Mouse (Mus musculus): Measurements from ENCODE around the gene Orai3. TPM values are rescaled to one million over a fixed set of nuclear protein-coding genes. Genes with fewer than 3 reads are reported as not detected.

Gene Orai3
- total RNA-seq, 2 experiments from 2014 or later, result 5.4 to 6.7 TPM

DNA sequence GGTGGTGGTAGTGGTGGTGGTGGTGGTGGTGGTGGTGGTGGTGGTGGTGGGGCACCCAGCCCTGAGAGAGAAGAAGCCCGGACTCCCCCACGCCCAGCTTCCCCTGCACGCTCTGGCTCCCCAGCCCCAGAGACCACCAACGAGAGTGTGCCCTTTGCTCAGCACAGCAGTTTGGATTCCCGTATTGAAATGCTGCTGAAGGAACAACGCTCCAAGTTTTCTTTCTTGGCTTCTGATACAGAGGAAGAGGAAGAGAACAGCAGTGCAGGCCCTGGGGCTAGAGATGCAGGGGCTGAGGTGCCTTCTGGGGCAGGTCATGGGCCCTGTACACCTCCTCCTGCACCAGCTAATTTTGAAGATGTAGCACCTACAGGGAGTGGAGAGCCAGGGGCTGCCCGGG is 15.7 kb downstream of the Orai3 start, which contains the start of gene Gm49388:
Gene Gm49388, plus strand, starts transcription at position 301 of the 400 bp plus-strand sequence.
- no peak for ATAC-seq (replicated peaks; ENCODE audit: low FRiP score, poor library complexity, severe bottlenecking)

GRCm38 (mm10) chr7:127797076-127797845 is 27.6 kb downstream of the Orai3 start:
- ATAC-seq (replicated peaks; ENCODE audit: low FRiP score, poor library complexity, severe bottlenecking), result no peak

GRCm38 (mm10) chr7:127798591-127798990 is 29.0 kb downstream of the Orai3 start:
- no peak for ATAC-seq (replicated peaks; ENCODE audit: low FRiP score, poor library complexity, severe bottlenecking)

DNA sequence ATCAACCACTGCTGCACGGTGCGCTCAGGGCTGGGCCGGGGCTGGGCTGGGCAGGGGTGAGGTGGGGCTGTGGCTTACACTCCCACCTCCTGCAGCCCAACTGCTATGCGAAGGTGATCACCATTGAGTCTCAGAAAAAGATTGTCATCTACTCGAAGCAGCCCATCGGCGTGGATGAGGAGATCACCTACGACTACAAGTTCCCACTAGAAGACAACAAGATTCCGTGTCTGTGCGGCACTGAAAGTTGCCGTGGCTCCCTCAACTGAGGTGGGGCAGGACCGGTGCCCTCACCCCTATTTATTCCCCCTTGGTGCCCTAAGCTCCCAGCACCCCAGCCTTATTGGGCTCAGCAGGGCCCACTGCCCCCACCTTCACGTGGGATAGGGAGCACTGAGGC is 29.6 kb downstream of the Orai3 start:
- ATAC-seq (replicated peaks; ENCODE audit: low FRiP score, poor library complexity, severe bottlenecking), result no peak

DNA sequence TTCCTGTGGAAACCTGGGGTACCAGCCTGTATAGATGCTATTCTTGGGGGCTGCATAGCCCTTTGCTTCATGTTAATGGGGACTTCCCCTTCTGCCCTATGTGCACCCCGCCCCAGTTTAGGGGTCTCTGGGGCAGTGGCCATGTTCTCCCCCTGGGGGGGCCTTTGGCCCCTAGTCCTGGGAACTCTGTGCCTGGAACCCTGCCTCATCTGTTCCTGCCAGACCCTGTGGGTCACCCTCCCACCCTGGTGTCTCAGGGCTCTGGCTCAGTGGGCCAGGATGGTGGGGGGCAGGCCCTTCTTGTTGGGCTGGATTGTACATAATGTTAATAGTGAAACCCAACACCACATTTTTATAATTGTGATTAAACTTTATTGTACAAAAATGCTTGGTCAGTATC is 30.1 kb downstream of the Orai3 start:
- ATAC-seq (replicated peaks; ENCODE audit: low FRiP score, poor library complexity, severe bottlenecking), result no peak

DNA sequence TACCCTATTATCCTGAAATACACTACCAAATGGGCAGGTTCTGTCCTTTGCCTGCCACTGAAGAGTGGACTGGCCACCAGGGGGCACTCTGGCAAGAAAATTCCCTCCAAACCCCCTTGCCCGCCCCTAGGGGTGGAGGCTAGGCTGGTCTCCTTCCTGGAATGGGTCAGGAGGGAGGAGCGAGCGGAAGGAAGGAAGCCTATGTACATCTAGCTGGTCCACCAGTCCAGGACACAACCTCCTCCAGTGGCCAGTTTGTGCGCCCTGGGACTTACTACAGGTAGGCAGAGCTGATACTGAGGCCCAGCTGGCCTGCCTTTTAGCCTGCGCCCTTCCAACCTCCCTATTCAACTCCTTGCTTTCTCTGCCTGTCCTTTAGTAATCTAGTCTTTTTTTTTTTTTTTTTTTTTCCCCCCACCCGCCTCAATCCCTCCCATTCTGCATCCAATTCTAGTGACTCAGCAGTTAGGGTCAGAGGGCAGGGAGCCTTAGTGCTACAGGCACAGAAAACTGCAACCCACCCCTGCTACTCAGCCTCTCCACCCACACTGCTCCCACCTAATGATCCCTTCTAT is 30.9 kb downstream of the Orai3 start, which contains the start of gene Hsd3b7:
Gene Hsd3b7, plus strand, starts transcription at position 170 of the 575 bp plus-strand sequence.
- ATAC-seq (replicated peaks; ENCODE audit: low FRiP score, poor library complexity, severe bottlenecking), result peak; percentile 58

- no peak for ATAC-seq (replicated peaks; ENCODE audit: low FRiP score, poor library complexity, severe bottlenecking)
These were observed 31.5 kb downstream of the Orai3 start for GRCm38 (mm10) chr7:127801010-127801621.

DNA sequence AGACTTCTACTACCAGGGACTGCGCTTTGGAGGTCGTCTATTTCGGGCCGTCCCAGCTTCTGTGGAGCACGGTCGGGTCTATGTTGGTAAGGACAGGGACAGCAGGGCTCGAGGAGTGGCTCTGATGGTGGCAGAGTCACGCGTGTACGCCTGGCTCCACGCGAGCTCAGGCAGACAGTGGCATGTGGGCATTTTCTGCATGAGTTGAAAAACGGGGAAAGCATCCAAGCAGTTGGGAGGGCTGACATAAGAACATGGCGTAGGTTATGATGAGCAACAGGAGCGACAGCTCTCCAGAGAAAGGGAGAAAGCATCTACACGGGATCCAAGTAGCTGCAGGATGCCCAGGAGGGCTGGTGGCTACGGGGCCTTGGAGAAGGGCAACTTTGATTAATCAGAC is 32.7 kb downstream of the Orai3 start:
- no peak for ATAC-seq (replicated peaks; ENCODE audit: low FRiP score, poor library complexity, severe bottlenecking)

DNA sequence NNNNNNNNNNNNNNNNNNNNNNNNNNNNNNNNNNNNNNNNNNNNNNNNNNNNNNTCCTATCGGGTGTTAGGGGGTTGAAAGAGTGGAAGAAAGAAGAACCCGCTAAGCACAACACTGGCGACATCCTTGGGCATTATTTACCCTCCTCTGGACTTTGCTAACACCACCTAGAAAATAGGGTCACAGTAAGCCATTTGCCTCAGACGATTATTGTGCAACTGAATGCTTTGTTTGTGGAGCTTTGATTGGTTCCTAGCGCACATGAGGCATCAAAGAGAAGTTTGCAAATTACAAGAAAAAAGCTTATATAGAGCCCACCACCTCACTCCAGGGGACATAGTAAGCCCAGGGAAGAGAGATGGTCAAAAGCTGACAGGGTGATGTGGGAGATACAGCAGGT is 39.2 kb downstream of the Orai3 start:
- no peak for ATAC-seq (replicated peaks; ENCODE audit: low FRiP score, poor library complexity, severe bottlenecking)

- no peak for ATAC-seq (replicated peaks; ENCODE audit: low FRiP score, poor library complexity, severe bottlenecking)
These were observed 40.2 kb downstream of the Orai3 start for GRCm38 (mm10) chr7:127809846-127810245.

DNA sequence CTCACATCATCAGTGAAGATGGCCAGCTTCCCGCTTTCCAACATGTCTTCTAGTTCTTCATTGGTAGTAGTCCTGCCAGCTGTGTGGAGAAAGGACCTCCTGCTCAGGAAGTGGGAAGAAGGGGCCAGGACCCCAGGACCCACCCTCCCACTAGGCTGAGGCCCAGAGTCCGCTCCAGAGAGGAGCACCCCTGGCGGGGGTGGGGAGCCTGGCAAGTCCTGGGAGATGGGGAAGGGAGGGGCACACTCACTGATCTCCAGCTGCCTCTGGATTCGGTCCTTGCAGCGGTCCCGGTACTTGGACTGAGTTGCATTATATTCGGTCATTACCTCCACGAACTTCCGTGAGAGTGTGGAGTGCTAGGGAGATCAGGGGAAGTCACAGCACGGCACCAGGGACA is 41.0 kb downstream of the Orai3 start:
- no peak for ATAC-seq (replicated peaks; ENCODE audit: low FRiP score, poor library complexity, severe bottlenecking)

DNA sequence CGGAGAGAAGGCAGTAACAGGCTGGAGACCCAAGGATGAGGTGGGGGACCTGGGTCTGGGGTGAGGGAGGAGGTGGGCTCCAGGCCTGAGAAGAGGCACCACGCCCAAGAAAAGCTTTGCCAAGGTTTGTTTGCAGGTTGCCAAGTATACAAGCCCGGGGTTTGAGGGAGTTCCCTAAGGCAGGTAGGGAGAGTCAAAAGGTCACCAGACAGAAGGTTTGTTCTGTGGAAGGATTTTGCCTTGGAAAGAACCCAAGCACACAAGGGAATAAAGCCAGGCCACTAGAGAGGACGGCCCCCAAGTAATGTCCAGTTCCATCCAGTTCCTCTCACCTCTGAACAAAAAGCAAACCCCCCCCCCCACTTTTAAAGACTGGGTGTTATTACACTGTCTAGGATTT is 41.6 kb downstream of the Orai3 start:
- no peak for ATAC-seq (replicated peaks; ENCODE audit: low FRiP score, poor library complexity, severe bottlenecking)

DNA sequence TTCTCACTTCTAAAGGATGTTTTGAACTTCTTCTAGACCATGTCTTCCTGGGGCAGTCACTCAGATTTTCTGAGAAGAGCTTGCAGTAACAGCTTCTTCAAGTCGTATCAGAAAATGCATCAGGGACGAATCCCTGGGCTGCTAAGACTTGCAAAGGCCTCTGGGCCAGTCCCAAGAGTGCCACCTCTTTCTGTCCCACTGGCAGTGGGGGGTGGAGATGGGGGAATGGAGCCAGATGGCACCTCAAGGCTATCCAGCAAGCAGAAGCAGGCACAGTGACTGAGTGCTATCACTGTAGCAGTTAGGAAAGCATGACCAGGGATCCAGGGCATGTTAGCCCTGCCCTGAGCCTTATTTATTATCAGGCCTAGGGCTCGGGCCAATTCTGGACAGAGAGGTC is 42.7 kb downstream of the Orai3 start:
- ATAC-seq (replicated peaks; ENCODE audit: low FRiP score, poor library complexity, severe bottlenecking), result no peak

GRCm38 (mm10) chr7:127813821-127814220 is 44.2 kb downstream of the Orai3 start:
- ATAC-seq (replicated peaks; ENCODE audit: low FRiP score, poor library complexity, severe bottlenecking), result no peak

GRCm38 (mm10) chr7:127814241-127814921 is 44.8 kb downstream of the Orai3 start:
- no peak for ATAC-seq (replicated peaks; ENCODE audit: low FRiP score, poor library complexity, severe bottlenecking)

- ATAC-seq (replicated peaks; ENCODE audit: low FRiP score, poor library complexity, severe bottlenecking), result no peak
These were observed 45.6 kb downstream of the Orai3 start for GRCm38 (mm10) chr7:127815116-127815665.

- no peak for ATAC-seq (replicated peaks; ENCODE audit: low FRiP score, poor library complexity, severe bottlenecking)
These were observed 46.6 kb downstream of the Orai3 start for GRCm38 (mm10) chr7:127815954-127816821.

DNA sequence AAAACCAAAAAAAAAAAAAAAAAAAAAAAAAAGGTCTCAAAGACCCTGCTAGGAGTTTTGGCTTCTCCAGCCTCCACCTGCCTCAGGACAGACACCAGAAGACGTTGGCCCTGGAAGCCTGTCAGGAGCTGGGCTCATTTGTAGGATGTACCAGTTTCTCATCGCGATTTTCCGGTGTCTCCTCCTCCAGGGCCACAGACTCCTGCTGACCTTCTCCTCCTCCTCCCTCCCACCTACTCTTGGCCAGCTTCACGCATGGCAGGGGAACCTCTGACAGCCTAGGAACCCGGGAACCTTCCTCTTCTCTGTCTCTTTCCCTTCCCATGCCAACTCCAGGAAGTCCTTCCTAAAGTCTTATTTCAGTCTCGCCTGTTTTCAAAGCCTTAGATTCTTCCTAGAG is 47.4 kb downstream of the Orai3 start:
- no peak for ATAC-seq (replicated peaks; ENCODE audit: low FRiP score, poor library complexity, severe bottlenecking)

GRCm38 (mm10) chr7:127817776-127818175 is 48.2 kb downstream of the Orai3 start:
- no peak for ATAC-seq (replicated peaks; ENCODE audit: low FRiP score, poor library complexity, severe bottlenecking)

Measured in erythroid progenitor cell, adult 5-6 weeks (primary cell).